Mouse (Mus musculus) neutrophil, adult 83 days (primary cell): ENCODE measurements around the gene Olfr1107. TPM values are rescaled to one million over a fixed set of nuclear protein-coding genes. Genes with fewer than 3 reads are reported as not detected.

Experiments used
- total RNA-seq, 2 experiments: library from RNA; stranded (reverse); gene quantifications; one replicate each; pipeline ENCODE4 v1.2.4; 2023

The Olfr1107 gene
- not detected for total RNA-seq

GRCm38 (mm10) chr2:87075717-87076116, at the start of gene Olfr1107:
Gene Olfr1107 (minus strand): TSS chr2:87075817.

DNA sequence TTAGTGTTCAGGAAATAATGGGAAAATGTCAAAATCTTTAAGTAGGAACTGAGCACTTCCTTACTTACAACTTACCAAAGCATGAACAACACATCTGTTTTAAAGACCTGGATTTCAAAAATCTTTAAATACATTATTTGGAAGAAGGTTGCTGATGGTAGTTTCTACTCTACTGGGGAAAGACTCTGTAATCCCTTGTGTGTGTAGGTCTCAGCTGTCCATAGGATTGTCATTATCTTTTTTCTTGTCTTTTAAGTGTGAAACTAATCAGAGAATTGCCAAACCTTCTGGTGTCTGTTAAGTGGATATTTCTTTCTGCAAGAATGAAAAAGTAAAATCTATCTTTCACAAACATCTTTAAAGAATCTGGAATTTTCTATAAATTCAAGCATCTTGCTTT, 38.9 kb upstream of the Olfr1107 start, which contains the start of gene Olfr259:
Gene Olfr259 (minus strand): TSS at position 101 of the 400 bp plus-strand sequence.

GRCm38 (mm10) chr2:87095908-87096307, 20.3 kb upstream of the Olfr1107 start, which contains the start of gene Olfr1109:
Gene Olfr1109 (minus strand): TSS chr2:87096008.

DNA sequence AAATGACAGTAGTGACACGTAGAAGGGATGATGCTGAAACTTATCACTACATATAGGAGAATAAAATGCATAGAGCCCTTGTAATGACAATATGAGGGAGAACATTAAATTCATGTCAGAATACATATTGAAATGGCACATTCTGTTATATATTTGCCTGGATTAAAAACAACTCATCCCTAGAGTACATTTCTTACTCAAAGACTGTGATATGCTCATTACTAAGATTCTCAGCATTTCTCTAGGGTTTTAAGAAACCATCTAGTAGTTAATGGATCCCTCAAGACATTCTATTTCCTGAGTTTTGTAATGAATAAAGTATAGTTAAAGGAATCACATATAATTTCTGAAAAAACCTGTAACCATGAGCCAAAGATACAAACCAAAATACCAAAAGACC, 23.4 kb downstream of the Olfr1107 start, which contains the start of gene Olfr1106:
Gene Olfr1106 (minus strand): TSS at position 101 of the 400 bp plus-strand sequence.

GRCm38 (mm10) chr2:87036431-87036830, 39.2 kb downstream of the Olfr1107 start, which contains the start of gene Olfr1105:
Gene Olfr1105 (minus strand): TSS chr2:87036531.

GRCm38 (mm10) chr2:87026980-87027379, 48.6 kb downstream of the Olfr1107 start, which contains the start of gene Olfr1104:
Gene Olfr1104 (minus strand): TSS chr2:87027080.

Other genes with a start within 250 kb of the Olfr1107 start
- not detected for gene Olfr1095, start 224.1 kb downstream of the Olfr1107 start, total RNA-seq
- not detected for gene Gm13723, start 201.0 kb downstream of the Olfr1107 start, total RNA-seq
- not detected for gene Olfr1097, start 183.6 kb downstream of the Olfr1107 start, total RNA-seq
- not detected for gene Olfr1098, start 151.3 kb downstream of the Olfr1107 start, total RNA-seq
- gene Olfr1099, start 115.1 kb downstream of the Olfr1107 start, total RNA-seq: not detected
- not detected for gene Olfr1100, start 95.9 kb downstream of the Olfr1107 start, total RNA-seq
- gene Olfr1101, start 84.6 kb downstream of the Olfr1107 start, total RNA-seq: not detected
- gene Olfr1102, start 77.4 kb downstream of the Olfr1107 start, total RNA-seq: not detected
- gene Olfr1104, start 48.7 kb downstream of the Olfr1107 start, total RNA-seq: not detected
- not detected for gene Olfr1105, start 39.3 kb downstream of the Olfr1107 start, total RNA-seq
- gene Olfr1106, start 23.5 kb downstream of the Olfr1107 start, total RNA-seq: not detected
- gene Olfr1109, start 20.2 kb upstream of the Olfr1107 start, total RNA-seq: not detected
- not detected for gene Olfr259, start 38.8 kb upstream of the Olfr1107 start, total RNA-seq
- not detected for gene Olfr1110, start 64.5 kb upstream of the Olfr1107 start, total RNA-seq
- not detected for gene Olfr1111, start 76.8 kb upstream of the Olfr1107 start, total RNA-seq
- not detected for gene Olfr1112, start 112.0 kb upstream of the Olfr1107 start, total RNA-seq
- gene Olfr1113, start 133.2 kb upstream of the Olfr1107 start, total RNA-seq: not detected
- gene Olfr1115, start 172.2 kb upstream of the Olfr1107 start, total RNA-seq: not detected
- not detected for gene Olfr1116, start 191.7 kb upstream of the Olfr1107 start, total RNA-seq
- gene Olfr1118, start 231.8 kb upstream of the Olfr1107 start, total RNA-seq: not detected